Comparison of ENCODE assay signal across 8 mouse cellular contexts in the genomic region with DNA sequence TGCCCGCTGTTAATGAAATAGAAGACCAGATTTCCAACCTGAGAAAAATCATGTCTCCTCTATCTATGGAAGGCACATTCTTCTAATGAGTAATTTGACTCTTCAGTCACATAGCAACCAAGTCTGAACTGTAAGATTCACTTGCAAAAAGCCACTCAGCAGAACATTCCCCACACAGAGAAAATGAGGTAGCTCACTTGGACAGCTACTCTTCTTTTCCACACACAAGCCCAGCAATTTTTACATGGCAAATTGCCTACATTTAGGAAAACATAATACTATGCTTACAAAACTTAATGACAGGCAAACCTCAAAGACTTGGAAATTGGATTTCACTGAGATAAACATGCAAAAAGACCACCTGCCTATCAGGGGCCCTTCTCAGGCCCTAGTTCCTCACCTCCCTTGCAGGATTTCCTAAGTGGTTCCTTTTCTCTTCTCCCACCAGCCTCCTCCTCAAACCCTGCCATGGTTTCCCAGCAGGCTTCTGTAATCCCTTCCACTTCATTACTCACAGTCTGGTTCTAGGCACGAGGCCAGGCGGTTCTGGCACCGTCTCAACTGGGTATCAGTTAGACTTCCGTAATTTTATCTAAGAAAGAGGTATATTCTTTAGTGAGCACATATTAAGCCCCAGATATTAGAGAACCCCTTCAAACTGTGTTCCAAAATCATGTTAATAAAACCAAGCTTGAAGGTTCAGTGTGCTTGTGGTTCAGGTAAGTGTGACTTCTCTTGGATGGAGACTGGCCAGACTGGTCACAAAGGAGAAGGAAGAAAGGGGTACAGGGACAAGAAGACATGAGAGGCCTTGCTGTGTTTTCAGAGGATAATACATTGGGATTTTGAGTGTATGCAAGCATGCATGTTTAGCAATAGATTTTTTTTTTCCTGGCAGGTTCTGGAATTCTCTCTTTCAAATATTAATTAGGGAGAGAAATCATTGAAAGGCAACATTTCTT.
DNase-seq lines count a peak whose midpoint lies in the region; ATAC-seq and TF ChIP-seq lines count a peak whose summit lies in the region.

No protein-coding gene starts in this region.

- no peak overlapping the region for H3K4me2 ChIP-seq in embryonic facial prominence, embryonic 13.5 days
- H3K4me2 ChIP-seq in lung, embryonic 15.5 days: no peak overlapping the region
- H3K4me2 ChIP-seq in stomach, postnatal 0 days (replicated peaks; ENCODE audit: low read depth): no peak overlapping the region

- peak; percentile 75; the same call in 1 of the 2 replicates for ATAC-seq in embryonic facial prominence, embryonic 13.5 days (ENCODE audit: insufficient number of reproducible peaks, insufficient read depth, low FRiP score, low TSS enrichment, low read depth)
- peak; percentile 91 for ATAC-seq in frontal cortex, adult (ENCODE audit: low TSS enrichment)
- ATAC-seq in lung, embryonic 15.5 days (ENCODE audit: borderline replicate concordance, extremely low read depth, low FRiP score, low TSS enrichment): peak; percentile 60; the same call in 1 of the 2 replicates
- ATAC-seq in stomach, postnatal 0 days (ENCODE audit: low FRiP score, low TSS enrichment): no peak

- no peak for DNase-seq in embryonic facial prominence, embryonic 10.5 days (ENCODE audit: low spot score)
- DNase-seq in ovary, postnatal 10 days (ENCODE audit: low spot score): peak; percentile 2
- DNase-seq in ovary, adult 18-20 months (ENCODE audit: low spot score): no peak
- DNase-seq in stomach, postnatal 0 days (ENCODE audit: low spot score): no peak
- DNase-seq in embryo, embryonic 10.5 days (ENCODE audit: low spot score): no peak

- H3K9me3 ChIP-seq in embryonic facial prominence, embryonic 13.5 days: no peaks in the 10 kb centered on the region
- H3K9me3 ChIP-seq in embryonic facial prominence, embryonic 10.5 days: no peaks in the 10 kb centered on the region
- no peaks in the 10 kb centered on the region for H3K9me3 ChIP-seq in lung, embryonic 15.5 days
- H3K9me3 ChIP-seq in stomach, postnatal 0 days (ENCODE audit: control insufficient read depth, low read length): no peaks in the 10 kb centered on the region

- no peak overlapping the region for H3K27ac ChIP-seq in embryonic facial prominence, embryonic 13.5 days
- H3K27ac ChIP-seq in embryonic facial prominence, embryonic 10.5 days (replicated peaks): no peak overlapping the region
- peak overlapping the region; percentile 20; the same call in 1 of the 2 replicates for H3K27ac ChIP-seq in lung, embryonic 15.5 days
- H3K27ac ChIP-seq in stomach, postnatal 0 days (replicated peaks): no peak overlapping the region

- no peak for TF ChIP-seq EP300 in stomach, postnatal 0 days (optimal IDR thresholded peaks at IDR 0.05)

- no peaks in the 10 kb centered on the region for H3K36me3 ChIP-seq in embryonic facial prominence, embryonic 13.5 days
- H3K36me3 ChIP-seq in embryonic facial prominence, embryonic 10.5 days (replicated peaks): no peaks in the 10 kb centered on the region
- H3K36me3 ChIP-seq in lung, embryonic 15.5 days: no peaks in the 10 kb centered on the region
- no peaks in the 10 kb centered on the region for H3K36me3 ChIP-seq in stomach, postnatal 0 days (ENCODE audit: control insufficient read depth, insufficient read depth, low read length)

- no peak overlapping the region for H3K9ac ChIP-seq in embryonic facial prominence, embryonic 13.5 days
- H3K9ac ChIP-seq in lung, embryonic 15.5 days: no peak overlapping the region
- H3K9ac ChIP-seq in stomach, postnatal 0 days (ENCODE audit: low read length): no peak overlapping the region

- TF ChIP-seq CTCF in stomach, postnatal 0 days (IDR thresholded peaks at IDR 0.05; ENCODE audit: low read depth): no peak

- 51% methylated on average over 5 of the region's 5 CpGs for WGBS in embryonic facial prominence, embryonic 13.5 days
- 64% methylated on average over 5 of the region's 5 CpGs for WGBS in embryonic facial prominence, embryonic 10.5 days
- WGBS in lung, embryonic 15.5 days: 30% methylated on average over 5 of the region's 5 CpGs
- WGBS in stomach, postnatal 0 days: 45% methylated on average over 5 of the region's 5 CpGs

- no peaks in the 10 kb centered on the region for H3K27me3 ChIP-seq in embryonic facial prominence, embryonic 13.5 days
- no peaks in the 10 kb centered on the region for H3K27me3 ChIP-seq in embryonic facial prominence, embryonic 10.5 days (replicated peaks; ENCODE audit: low read depth, poor library complexity, severe bottlenecking)
- no peaks in the 10 kb centered on the region for H3K27me3 ChIP-seq in lung, embryonic 15.5 days
- H3K27me3 ChIP-seq in stomach, postnatal 0 days (ENCODE audit: control insufficient read depth, insufficient read depth, low read length): no peaks in the 10 kb centered on the region

- H3K4me1 ChIP-seq in embryonic facial prominence, embryonic 13.5 days: no peaks in the 10 kb centered on the region
- no peaks in the 10 kb centered on the region for H3K4me1 ChIP-seq in embryonic facial prominence, embryonic 10.5 days
- peaks cover 10% of the 10 kb centered on the region; the same call in 1 of the 2 replicates for H3K4me1 ChIP-seq in lung, embryonic 15.5 days
- no peaks in the 10 kb centered on the region for H3K4me1 ChIP-seq in stomach, postnatal 0 days (replicated peaks; ENCODE audit: control insufficient read depth, insufficient read depth)

- H3K4me3 ChIP-seq in embryonic facial prominence, embryonic 13.5 days: no peak overlapping the region
- H3K4me3 ChIP-seq in embryonic facial prominence, embryonic 10.5 days: no peak overlapping the region
- H3K4me3 ChIP-seq in lung, embryonic 15.5 days: no peak overlapping the region
- no peak overlapping the region for H3K4me3 ChIP-seq in stomach, postnatal 0 days (ENCODE audit: low read depth, low read length)
